Mouse (Mus musculus): ENCODE results near the gene Samd4b. TPM values are rescaled to one million over a fixed set of nuclear protein-coding genes. Genes with fewer than 3 reads are reported as not detected.
"Not testable (repeated sequence)": the region's sequence is repeated elsewhere in the genome, so short reads cannot be mapped to it uniquely, and the experiment has no call there.

Gene Samd4b
- polyA plus RNA-seq, 1 experiment from 2014 or later = 37.6 TPM

- H3K27me3 ChIP-seq (ENCODE audit: control insufficient read depth, insufficient read depth, low read length) = peaks cover 15% of the 10 kb centered on the region
- H3K9ac ChIP-seq (ENCODE audit: low read length) = no peak overlapping the region
- no peak for DNase-seq (ENCODE audit: low spot score)
- no peak overlapping the region for H3K4me2 ChIP-seq (ENCODE audit: low read depth, severe bottlenecking)
- ATAC-seq (ENCODE audit: insufficient number of reproducible peaks, low FRiP score, low TSS enrichment, low read depth) = no peak
- no peaks in the 10 kb centered on the region for H3K4me1 ChIP-seq (ENCODE audit: control insufficient read depth, insufficient read depth, low read length)
- H3K36me3 ChIP-seq (ENCODE audit: control insufficient read depth, insufficient read depth, low read length) = no peaks in the 10 kb centered on the region
- no peak overlapping the region for H3K4me3 ChIP-seq (ENCODE audit: low read depth, low read length)
- WGBS = 79% methylated on average over 5 of the region's 5 CpGs
- no peak overlapping the region for H3K27ac ChIP-seq (replicated peaks; ENCODE audit: low read depth, low read length)
- no peaks in the 10 kb centered on the region for H3K9me3 ChIP-seq (ENCODE audit: control insufficient read depth, low read length)
Observed at GRCm38 (mm10) chr7:28624791-28625190, 26.8 kb upstream of the Samd4b start.

GRCm38 (mm10) chr7:28619098-28619715 lies 21.3 kb upstream of the Samd4b start:
- DNase-seq (ENCODE audit: low spot score) (no peak), ATAC-seq (ENCODE audit: insufficient number of reproducible peaks, low FRiP score, low TSS enrichment, low read depth) (no peak)
- Histone ChIP-seq H3K9ac (ENCODE audit: low read length) (no peak overlapping the region), H3K9me3 (ENCODE audit: control insufficient read depth, low read length) (no peaks in the 10 kb centered on the region), H3K27me3 (ENCODE audit: control insufficient read depth, insufficient read depth, low read length) (no peaks in the 10 kb centered on the region), H3K36me3 (ENCODE audit: control insufficient read depth, insufficient read depth, low read length) (no peaks in the 10 kb centered on the region), H3K27ac (replicated peaks; ENCODE audit: low read depth, low read length) (no peak overlapping the region), H3K4me1 (ENCODE audit: control insufficient read depth, insufficient read depth, low read length) (no peaks in the 10 kb centered on the region), H3K4me2 (ENCODE audit: low read depth, severe bottlenecking) (no peak overlapping the region), H3K4me3 (ENCODE audit: low read depth, low read length) (no peak overlapping the region)
- WGBS = 44% methylated on average over 9 of the region's 9 CpGs

- 88% methylated on average over 8 of the region's 8 CpGs for WGBS
- DNase-seq (ENCODE audit: low spot score) (no peak), ATAC-seq (ENCODE audit: insufficient number of reproducible peaks, low FRiP score, low TSS enrichment, low read depth) (no peak)
- no peak overlapping the region for H3K9ac ChIP-seq (ENCODE audit: low read length)
- H3K9me3 ChIP-seq (ENCODE audit: control insufficient read depth, low read length) = no peaks in the 10 kb centered on the region
- no peak overlapping the region for H3K27ac ChIP-seq (replicated peaks; ENCODE audit: low read depth, low read length)
- no peaks in the 10 kb centered on the region for H3K4me1 ChIP-seq (ENCODE audit: control insufficient read depth, insufficient read depth, low read length)
- no peak overlapping the region for H3K4me2 ChIP-seq (ENCODE audit: low read depth, severe bottlenecking)
- no peaks in the 10 kb centered on the region for H3K36me3 ChIP-seq (ENCODE audit: control insufficient read depth, insufficient read depth, low read length)
- H3K4me3 ChIP-seq (ENCODE audit: low read depth, low read length) = no peak overlapping the region
- H3K27me3 ChIP-seq (ENCODE audit: control insufficient read depth, insufficient read depth, low read length) = no peaks in the 10 kb centered on the region
Observed at GRCm38 (mm10) chr7:28605951-28606350, 8.0 kb upstream of the Samd4b start.

- not testable (repeated sequence) for ATAC-seq (ENCODE audit: insufficient number of reproducible peaks, low FRiP score, low TSS enrichment, low read depth); H3K27me3 ChIP-seq (ENCODE audit: control insufficient read depth, insufficient read depth, low read length); H3K36me3 ChIP-seq (ENCODE audit: control insufficient read depth, insufficient read depth, low read length); H3K4me1 ChIP-seq (ENCODE audit: control insufficient read depth, insufficient read depth, low read length); H3K4me3 ChIP-seq (ENCODE audit: low read depth, low read length); H3K9ac ChIP-seq (ENCODE audit: low read length); H3K27ac ChIP-seq (replicated peaks; ENCODE audit: low read depth, low read length); H3K4me2 ChIP-seq (ENCODE audit: low read depth, severe bottlenecking); DNase-seq (ENCODE audit: low spot score); H3K9me3 ChIP-seq (ENCODE audit: control insufficient read depth, low read length)
- WGBS = 77% methylated on average over 2 of the region's 2 CpGs
Observed at GRCm38 (mm10) chr7:28603788-28604187, 5.8 kb upstream of the Samd4b start.

- Histone ChIP-seq H3K4me3 (ENCODE audit: low read depth, low read length) (no peak overlapping the region), H3K36me3 (ENCODE audit: control insufficient read depth, insufficient read depth, low read length) (no peaks in the 10 kb centered on the region), H3K9ac (ENCODE audit: low read length) (no peak overlapping the region), H3K4me1 (ENCODE audit: control insufficient read depth, insufficient read depth, low read length) (no peaks in the 10 kb centered on the region), H3K9me3 (ENCODE audit: control insufficient read depth, low read length) (no peaks in the 10 kb centered on the region), H3K4me2 (ENCODE audit: low read depth, severe bottlenecking) (no peak overlapping the region), H3K27me3 (ENCODE audit: control insufficient read depth, insufficient read depth, low read length) (no peaks in the 10 kb centered on the region), H3K27ac (replicated peaks; ENCODE audit: low read depth, low read length) (no peak overlapping the region)
- no peak for ATAC-seq (ENCODE audit: insufficient number of reproducible peaks, low FRiP score, low TSS enrichment, low read depth)
- WGBS = 76% methylated on average over 5 of the region's 5 CpGs
- no peak for DNase-seq (ENCODE audit: low spot score)
Observed at GRCm38 (mm10) chr7:28603136-28603535, 5.2 kb upstream of the Samd4b start.

- ATAC-seq (ENCODE audit: insufficient number of reproducible peaks, low FRiP score, low TSS enrichment, low read depth) = no peak
- Histone ChIP-seq H3K9me3 (ENCODE audit: control insufficient read depth, low read length) (no peaks in the 10 kb centered on the region), H3K4me3 (ENCODE audit: low read depth, low read length) (no peak overlapping the region), H3K27me3 (ENCODE audit: control insufficient read depth, insufficient read depth, low read length) (no peaks in the 10 kb centered on the region), H3K4me2 (ENCODE audit: low read depth, severe bottlenecking) (no peak overlapping the region), H3K4me1 (ENCODE audit: control insufficient read depth, insufficient read depth, low read length) (peaks cover 6% of the 10 kb centered on the region), H3K9ac (ENCODE audit: low read length) (no peak overlapping the region), H3K36me3 (ENCODE audit: control insufficient read depth, insufficient read depth, low read length) (no peaks in the 10 kb centered on the region), H3K27ac (replicated peaks; ENCODE audit: low read depth, low read length) (no peak overlapping the region)
- WGBS = 19% methylated on average over 7 of the region's 7 CpGs
- peak; percentile 74 for DNase-seq (ENCODE audit: low spot score)
Observed at GRCm38 (mm10) chr7:28601668-28602067, 3.7 kb upstream of the Samd4b start.

GRCm38 (mm10) chr7:28601029-28601428 lies 3.1 kb upstream of the Samd4b start:
- 15% methylated on average over 11 of the region's 11 CpGs for WGBS
- DNase-seq (ENCODE audit: low spot score) (peak; percentile 74), ATAC-seq (ENCODE audit: insufficient number of reproducible peaks, low FRiP score, low TSS enrichment, low read depth) (no peak)
- H3K27me3 ChIP-seq (ENCODE audit: control insufficient read depth, insufficient read depth, low read length) = no peaks in the 10 kb centered on the region
- H3K4me1 ChIP-seq (ENCODE audit: control insufficient read depth, insufficient read depth, low read length) = peaks cover 12% of the 10 kb centered on the region
- H3K36me3 ChIP-seq (ENCODE audit: control insufficient read depth, insufficient read depth, low read length) = no peaks in the 10 kb centered on the region
- no peaks in the 10 kb centered on the region for H3K9me3 ChIP-seq (ENCODE audit: control insufficient read depth, low read length)
- no peak overlapping the region for H3K4me2 ChIP-seq (ENCODE audit: low read depth, severe bottlenecking)
- no peak overlapping the region for H3K27ac ChIP-seq (replicated peaks; ENCODE audit: low read depth, low read length)
- H3K4me3 ChIP-seq (ENCODE audit: low read depth, low read length) = no peak overlapping the region
- no peak overlapping the region for H3K9ac ChIP-seq (ENCODE audit: low read length)

- DNase-seq (ENCODE audit: low spot score) = no peak
- Histone ChIP-seq H3K9me3 (ENCODE audit: control insufficient read depth, low read length) (no peaks in the 10 kb centered on the region), H3K27ac (replicated peaks; ENCODE audit: low read depth, low read length) (no peak overlapping the region), H3K4me1 (ENCODE audit: control insufficient read depth, insufficient read depth, low read length) (peaks cover 18% of the 10 kb centered on the region), H3K27me3 (ENCODE audit: control insufficient read depth, insufficient read depth, low read length) (no peaks in the 10 kb centered on the region), H3K9ac (ENCODE audit: low read length) (no peak overlapping the region), H3K4me3 (ENCODE audit: low read depth, low read length) (no peak overlapping the region), H3K36me3 (ENCODE audit: control insufficient read depth, insufficient read depth, low read length) (no peaks in the 10 kb centered on the region), H3K4me2 (ENCODE audit: low read depth, severe bottlenecking) (no peak overlapping the region)
- no peak for ATAC-seq (ENCODE audit: insufficient number of reproducible peaks, low FRiP score, low TSS enrichment, low read depth)
- WGBS = 71% methylated on average over 2 of the region's 2 CpGs
Observed at GRCm38 (mm10) chr7:28598951-28599350, 1.0 kb upstream of the Samd4b start.

- peak overlapping the region; percentile 88 for H3K4me2 ChIP-seq (ENCODE audit: low read depth, severe bottlenecking)
- H3K36me3 ChIP-seq (ENCODE audit: control insufficient read depth, insufficient read depth, low read length) = no peaks in the 10 kb centered on the region
- peaks cover 31% of the 10 kb centered on the region for H3K4me1 ChIP-seq (ENCODE audit: control insufficient read depth, insufficient read depth, low read length)
- H3K9me3 ChIP-seq (ENCODE audit: control insufficient read depth, low read length) = no peaks in the 10 kb centered on the region
- H3K27me3 ChIP-seq (ENCODE audit: control insufficient read depth, insufficient read depth, low read length) = no peaks in the 10 kb centered on the region
- H3K27ac ChIP-seq (replicated peaks; ENCODE audit: low read depth, low read length) = peak overlapping the region; percentile 73; the same call in 1 of the 2 replicates
- WGBS = 12% methylated on average over 9 of the region's 9 CpGs
- peak overlapping the region; percentile 72 for H3K9ac ChIP-seq (ENCODE audit: low read length)
- no peak for DNase-seq (ENCODE audit: low spot score)
- no peak for ATAC-seq (ENCODE audit: insufficient number of reproducible peaks, low FRiP score, low TSS enrichment, low read depth)
- peak overlapping the region; percentile 65 for H3K4me3 ChIP-seq (ENCODE audit: low read depth, low read length)
Observed at GRCm38 (mm10) chr7:28597277-28597570, 720 bp downstream of the Samd4b start.

Measured in limb, embryonic 11.5 days (tissue).